Mouse (Mus musculus) spleen, adult 12 weeks (tissue): Measurements from ENCODE around the gene Car8.
"Not testable (repeated sequence)": the region's sequence is repeated elsewhere in the genome, so short reads cannot be mapped to it uniquely, and the experiment has no call there.

Source experiments
- DNase-seq: peaks from one replicate; pipeline ENCODE4 v3.0.0; 2022; ENCODE audit warnings: low spot score

The Car8 gene

DNA sequence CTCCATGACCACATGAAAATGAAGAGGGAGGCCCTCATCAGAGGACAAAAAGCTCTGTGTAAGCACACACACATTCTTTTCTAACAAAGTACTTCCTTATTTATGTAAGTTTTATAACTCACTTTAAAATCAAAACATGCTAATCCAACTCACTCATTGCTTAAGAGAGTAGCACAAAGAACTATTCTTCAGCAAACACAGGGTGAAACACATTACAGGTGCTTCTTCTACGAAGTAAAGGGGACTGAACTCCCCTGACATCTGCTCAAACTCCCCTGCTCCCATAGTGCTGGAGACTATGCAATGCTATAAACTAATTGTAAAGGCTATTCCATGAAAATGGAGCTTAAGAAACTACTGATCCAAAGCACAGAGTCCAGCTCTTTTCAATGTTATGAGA, 35.5 kb downstream of the Car8 start:
- DNase-seq, result no peak

DNA sequence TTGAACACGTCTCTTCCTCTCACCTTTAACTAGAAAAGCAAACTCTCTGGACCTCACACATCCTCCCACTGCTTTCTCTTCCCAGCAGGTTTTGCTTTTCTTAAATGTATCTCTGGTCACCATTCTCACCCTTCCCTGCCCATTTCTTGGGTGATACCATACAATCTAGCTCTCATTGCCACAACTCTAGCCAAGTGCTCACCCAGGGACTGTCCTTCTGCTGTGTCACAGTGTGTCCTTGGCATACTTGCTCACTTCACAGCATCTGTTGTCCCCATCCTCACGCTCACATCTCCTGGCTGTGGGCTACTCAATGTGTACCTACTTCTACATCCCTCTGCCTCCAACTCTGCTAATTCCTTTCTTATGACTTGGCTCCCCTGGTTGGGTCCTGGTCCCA, 37.2 kb downstream of the Car8 start:
- DNase-seq, result no peak

DNA sequence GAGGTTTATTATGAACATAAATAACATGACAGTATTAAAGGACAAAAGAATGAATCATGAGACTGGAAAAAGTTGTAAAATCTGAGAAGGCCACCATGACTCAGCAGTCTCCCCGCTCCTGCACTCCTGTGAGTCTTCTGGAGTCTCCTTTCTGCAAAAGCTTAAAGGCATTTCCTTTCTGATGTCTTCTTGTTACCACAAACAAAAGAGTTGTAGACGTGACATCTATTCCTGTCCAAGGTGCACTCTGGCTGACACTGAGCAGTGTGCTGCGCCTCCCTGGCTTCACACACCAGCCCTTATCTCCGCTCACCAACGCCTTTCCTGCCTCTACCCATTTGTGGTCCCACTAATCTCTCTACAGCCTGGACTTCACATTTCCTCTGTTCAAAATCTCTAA, 38.8 kb downstream of the Car8 start:
- DNase-seq, result no peak

DNA sequence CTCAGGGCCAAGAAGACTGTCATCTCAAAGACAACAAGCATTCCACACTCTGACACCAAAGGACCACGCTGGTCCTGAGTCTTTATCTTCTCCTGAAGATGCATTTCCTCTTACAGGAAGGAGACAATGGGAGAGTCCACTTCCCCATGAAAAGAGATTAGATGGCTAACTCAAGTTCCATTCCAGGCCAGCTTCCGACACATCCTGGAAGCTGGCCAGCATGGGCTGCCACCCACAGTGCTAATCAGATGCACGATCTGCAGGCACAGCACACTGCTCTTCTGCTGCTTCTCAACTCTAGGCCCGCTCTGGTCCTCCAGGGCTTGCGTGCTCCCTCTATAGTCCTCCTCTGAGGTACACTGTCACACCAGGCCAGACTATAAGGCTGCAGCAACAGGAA, 40.8 kb downstream of the Car8 start:
- DNase-seq, result no peak

DNA sequence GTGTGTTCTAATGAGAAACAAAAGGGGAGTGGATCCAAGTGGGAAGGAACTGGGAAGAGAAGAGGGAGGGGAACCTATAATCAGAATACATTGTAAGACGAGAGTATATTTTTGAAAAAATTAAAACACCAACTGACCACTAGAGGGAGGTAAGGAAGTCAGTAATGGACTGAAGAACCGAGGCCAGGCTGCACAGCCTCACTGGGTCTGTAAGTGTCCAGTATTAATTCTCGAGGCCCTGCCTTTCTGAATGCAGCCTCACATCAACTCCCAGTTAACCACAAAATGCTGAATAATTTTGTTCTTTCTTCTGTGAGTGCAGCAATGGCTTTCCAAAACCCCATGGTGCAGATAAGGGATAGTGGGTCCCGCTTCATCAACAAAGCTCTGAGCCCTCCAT, 48.4 kb downstream of the Car8 start:
- DNase-seq, result no peak

DNA sequence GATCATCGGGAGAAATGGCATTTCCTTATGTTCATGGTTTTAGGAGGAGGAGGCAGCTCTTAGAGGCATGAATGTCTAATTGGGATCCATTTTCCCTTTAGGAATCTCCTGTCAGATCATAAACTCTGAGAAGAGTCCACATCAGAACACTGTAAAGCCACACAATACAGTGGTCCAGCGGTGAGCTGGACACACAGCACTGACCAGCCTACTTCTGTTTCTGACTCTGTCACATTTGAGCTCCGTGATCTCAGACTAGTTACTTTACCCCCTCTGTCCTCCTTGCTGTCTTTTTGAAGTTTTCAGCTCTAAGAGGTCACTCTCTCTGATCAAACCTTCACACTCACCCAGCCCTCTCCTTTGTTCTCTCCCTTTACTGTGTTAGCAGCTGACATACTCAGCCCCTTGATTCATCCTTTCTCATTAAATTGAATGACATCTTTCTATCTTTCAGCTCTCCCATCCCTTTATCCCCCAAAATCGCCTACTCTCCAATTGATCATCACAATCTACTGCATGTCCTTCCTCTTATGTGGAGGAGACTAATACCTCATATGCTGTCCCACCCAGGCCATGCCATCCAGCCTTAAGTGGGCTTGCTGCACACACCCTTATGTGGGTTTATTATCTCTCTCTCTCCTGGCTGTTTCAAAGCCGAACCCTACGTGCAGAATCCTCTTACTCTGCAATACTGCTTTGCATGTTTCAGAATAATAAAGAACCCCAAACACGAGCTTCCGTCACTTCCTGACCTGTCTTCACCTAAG, 51.7 kb downstream of the Car8 start:
- DNase-seq, result no peak

DNA sequence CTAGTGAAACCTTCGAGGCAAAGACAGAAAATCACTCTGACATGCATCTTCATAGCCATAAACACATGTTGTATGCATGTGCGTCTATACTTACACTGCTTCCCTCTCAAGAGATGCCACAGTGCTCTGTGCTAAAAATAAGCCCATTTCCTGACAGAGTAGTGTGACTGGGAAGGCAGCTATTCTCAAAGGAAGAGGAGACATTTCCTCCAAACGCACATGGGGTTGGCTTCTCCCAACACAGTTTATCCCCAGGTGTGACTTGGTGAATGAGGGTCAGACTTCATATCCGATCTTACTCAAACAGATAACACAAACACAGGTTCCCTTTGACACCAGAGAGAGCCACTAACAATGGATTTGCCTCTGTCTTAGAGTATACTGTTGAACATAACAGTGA, 58.3 kb downstream of the Car8 start:
- no peak for DNase-seq

DNA sequence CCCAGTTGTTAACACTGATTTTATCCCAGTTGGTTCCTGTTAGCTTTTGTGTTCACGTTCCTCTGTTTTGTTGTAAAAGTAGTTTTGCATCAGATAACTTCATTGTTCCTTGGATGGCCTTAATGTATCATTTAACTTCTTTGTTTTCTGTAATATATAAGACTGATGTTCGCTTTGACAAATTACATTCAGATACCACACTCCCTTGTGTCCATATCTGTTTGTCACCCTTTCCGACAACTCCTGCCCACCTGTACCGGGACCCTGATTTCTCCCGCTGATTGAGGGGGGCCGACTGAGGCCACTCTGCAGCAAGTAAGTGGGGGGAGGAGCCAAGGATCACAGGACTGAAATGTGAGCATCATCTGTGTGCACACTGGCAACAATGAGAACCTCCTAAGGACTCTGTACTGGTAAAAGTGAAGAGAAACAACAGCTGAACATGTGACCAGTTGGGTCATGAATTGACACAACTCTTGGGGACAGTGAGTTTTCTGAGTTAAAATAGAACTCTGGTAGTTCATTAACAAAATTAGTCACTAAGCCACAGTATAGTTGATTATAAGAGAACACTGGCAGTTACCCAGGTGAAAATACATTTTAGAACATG, 84.1 kb downstream of the Car8 start:
- DNase-seq, result no peak

DNA sequence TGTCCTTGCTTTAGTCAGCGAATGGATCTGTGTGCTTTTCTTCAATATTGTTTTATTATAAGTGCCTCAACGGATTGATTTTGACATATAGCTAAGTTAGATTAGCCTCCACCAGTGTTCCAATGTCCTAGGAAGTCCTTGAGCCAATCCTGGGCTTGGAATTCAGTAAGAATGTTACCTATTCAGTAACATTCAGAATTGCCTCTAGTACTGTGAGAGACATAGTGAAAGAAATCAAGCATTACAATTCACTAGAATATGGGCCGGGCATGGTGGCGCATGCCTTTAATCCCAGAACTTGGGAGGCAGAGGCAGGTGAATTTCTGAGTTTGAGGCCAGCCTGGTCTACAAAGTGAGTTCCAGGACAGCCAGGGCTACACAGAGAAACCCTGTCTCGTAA, 84.9 kb downstream of the Car8 start:
- DNase-seq, result not testable (repeated sequence)

DNA sequence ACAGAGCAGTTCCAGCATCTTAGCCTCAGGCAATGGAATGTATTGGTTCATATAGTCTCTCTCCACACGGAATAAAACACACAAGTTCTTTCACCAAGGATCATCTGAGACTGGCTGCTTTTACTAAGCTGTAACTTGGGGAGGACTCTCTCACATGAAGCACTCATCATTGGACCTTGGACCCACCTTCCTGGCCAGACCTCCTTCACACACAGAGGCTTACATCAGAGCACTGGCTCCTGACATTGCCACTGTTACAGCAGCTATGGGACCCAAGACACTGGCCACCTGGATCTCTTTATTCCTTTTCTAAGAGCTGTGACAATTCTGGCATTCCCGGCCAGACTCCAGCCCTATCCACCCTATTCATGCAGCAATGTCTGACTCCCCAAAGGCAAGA, 101.4 kb downstream of the Car8 start:
- no peak for DNase-seq

DNA sequence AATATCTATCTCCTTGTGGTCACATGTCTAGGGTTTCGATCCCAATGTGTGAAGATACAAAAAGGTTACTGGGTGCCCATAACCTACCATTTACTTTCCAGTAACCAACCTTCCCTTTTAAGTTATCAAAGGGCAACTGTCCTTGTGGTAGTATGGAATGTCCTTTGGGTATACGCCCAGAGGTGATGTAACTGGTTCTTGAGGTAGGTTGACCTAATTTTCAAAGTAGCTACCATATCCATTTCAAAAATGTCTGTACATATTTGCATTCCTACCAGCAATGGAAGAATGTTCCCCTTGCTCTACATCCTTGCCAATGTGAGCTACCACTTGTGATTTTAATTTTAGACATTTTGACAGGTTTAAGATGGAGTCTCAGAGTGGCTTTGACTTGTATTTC, 106.8 kb downstream of the Car8 start:
- DNase-seq, result no peak

DNA sequence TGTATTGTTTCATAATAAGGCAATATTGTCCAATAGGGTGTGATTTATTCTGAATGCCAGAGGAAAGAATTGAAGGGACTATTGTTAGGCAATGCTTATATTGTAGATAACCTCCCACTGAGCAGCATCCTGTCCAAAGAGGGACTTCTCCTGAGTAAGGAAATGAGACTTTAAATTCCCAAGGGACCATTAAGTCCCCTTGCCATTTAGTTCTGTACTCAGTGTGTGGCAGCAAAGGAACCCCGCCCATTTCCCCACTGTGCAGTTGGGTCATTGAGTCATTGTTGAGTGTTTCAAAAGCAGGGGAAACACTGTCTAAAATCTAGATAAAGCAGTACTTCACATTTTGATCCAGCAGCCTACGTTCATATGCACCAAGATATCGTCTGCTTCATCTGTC, 125.3 kb downstream of the Car8 start:
- DNase-seq, result no peak

DNA sequence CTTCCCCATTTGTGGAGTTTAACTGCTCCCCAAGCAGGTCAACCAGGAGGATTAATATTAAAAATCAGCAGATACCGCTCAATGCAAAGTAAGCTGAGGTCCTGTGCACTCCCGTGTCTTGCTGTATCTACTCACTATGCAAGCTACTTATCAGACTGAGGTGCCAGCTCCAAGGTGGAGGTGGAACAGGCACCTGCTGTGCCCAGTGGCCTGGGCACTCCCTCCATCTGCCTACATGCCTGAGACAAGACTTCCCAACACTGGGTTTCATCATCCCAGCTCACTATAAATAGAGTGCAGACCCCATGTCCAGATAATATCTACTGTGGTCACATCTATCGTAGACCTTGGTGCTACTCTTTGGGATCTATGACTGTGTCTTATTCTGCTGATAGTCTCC, 127.0 kb downstream of the Car8 start:
- DNase-seq, result no peak

DNA sequence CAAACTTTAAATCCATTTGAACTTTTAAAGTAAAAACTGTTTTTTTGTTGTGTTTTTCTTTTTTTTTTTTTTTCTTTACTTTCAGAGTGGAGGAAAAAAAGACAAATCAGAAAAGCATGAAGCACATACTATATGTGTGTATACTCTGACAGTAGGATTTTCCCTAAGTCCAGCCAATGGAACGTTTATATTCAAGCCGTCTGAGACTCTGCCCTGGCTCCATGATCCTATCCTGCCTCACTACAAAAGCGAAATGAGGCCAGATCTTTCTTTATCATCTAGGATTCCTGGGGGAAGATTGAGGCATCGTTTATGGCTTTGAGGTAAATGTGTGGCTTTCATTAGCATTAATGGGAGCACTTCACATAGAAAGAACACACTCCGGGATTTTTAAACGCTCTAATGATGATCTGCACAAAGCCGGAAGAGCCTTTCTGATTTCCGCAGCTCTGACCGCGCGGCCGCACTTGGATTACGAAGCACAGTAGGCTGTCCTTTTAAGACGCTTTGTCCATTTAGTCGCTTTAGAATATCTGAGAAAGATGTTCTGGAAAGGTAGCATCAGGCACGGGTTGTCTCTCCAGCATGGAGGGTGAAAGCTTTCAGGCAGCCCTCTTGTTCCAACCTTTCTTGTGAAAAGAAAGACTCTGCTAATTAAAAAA, 128.8 kb downstream of the Car8 start:
- no peak for DNase-seq

DNA sequence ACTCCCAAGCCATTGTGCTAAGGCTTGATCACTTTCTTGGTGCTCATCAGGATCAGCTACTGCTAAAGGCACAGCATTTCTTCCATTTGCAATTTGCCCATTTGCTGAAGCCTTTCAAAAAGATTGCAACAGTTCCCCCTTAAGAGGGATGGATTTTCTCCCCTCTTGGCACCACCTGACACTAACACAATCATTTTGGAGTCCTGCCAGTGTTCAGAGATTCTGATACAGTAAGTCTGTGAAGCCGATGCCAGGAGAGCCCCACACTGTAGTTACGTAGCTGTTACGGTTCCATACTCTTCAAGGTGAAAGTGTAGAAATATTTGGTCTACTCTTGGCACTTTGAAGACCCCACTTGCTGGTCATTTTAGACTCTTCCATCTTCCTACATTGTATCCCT, 137.4 kb downstream of the Car8 start:
- DNase-seq, result no peak

DNA sequence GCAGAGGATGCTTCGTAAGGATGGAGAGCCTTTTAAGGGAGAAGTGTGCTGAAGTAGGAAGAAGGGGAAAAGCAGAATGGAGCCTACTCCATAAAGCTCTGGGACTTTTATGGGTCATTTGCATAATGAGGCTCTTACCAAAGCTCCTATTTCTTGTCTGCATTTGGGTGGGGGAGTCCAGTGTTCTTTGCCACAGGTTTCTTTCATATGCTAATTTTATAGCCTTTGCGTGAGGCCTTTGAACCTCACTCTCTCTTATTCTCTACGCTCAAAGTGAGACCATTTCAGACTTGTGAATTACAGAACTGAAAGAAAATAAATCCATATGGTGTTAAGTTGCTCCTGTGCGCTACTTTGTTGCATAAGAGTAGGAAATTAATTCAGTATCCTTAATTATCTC, 140.8 kb downstream of the Car8 start:
- DNase-seq, result no peak

DNA sequence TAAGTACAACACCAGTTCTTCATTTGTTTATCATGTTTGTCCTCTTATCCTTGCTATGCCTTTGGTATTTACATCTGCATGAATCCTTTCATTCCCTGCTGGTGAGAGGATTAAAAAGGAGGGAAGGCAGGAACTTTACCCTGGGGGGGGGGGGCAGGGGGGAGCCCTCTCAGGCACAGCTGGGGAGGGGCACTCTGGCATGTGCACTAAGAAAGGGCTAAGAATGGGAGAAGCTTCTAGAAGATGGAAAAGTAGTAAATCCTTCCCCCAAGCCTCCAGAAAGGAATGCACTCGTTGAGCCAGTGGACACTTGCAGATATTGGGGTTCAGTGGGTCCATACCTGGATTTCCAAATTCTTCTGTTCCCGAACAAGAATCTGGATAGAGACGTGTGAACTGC, 141.2 kb downstream of the Car8 start:
- no peak for DNase-seq

DNA sequence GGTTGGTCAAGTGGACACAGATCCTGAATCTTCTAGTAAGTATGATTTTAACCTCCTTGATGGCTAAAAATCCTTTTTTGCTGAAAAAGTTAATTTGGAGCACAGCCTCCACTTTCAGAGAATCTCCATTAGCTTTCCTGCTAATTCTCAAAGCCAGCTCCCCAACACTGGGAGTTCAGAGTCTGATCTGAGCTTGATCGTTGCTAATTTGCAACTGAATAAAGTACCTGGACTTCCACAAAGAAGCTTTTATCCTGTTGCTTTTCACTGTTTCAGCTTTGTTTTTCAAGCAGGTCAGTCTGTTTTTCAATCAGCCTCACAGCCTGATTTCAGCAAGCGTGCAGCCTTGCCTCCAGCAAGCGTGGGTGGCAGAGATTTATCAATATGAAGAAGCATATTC, 145.3 kb downstream of the Car8 start:
- DNase-seq, result not testable (repeated sequence)
